Mouse (Mus musculus): ENCODE measurements around the gene Arhgap31. TPM values are rescaled to one million over a fixed set of nuclear protein-coding genes. Genes with fewer than 3 reads are reported as not detected.

The Arhgap31 gene
- polyA plus RNA-seq, 1 experiment from 2014 or later: 17.3 TPM

DNA sequence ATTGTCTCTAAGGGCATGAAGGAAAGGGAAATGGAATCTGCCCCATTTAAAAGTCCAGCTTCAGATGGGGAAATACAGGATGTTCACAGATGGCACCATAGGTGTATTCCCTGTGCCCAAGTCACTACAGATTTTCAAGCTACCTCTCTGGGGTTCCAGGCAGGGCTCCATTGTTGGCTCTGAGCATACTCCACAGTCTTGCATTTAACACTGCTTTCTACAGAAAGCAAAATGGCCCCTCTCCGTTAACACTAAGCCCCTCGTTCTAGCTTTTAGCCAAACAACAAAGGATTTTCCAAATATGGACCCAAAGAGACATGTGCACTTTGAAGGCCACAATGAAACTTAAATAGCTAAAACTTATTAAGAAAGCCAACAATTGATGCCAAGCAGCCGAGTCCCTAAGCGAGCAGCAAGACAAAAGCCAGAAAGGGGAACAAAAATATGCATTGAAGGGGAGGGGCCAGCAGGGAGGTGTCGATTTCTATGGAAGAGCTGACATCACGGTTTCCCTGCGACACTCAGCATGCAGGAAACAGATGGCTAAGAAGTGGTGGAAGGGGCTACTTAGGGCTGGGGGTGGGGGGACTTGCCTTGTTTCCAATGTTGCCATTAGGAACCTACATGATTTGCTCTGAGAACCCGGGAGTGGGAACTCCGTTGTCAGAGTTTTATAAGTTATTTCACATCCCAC is 11.4 kb downstream of the Arhgap31 start:
- Histone ChIP-seq H3K9me3 (ENCODE audit: control insufficient read depth, low read length) (no peaks in the 10 kb centered on the region), H3K27me3 (replicated peaks; ENCODE audit: control insufficient read depth, insufficient read depth, low read length) (no peaks in the 10 kb centered on the region), H3K4me3 (ENCODE audit: low read depth, low read length) (no peak overlapping the region), H3K36me3 (ENCODE audit: control insufficient read depth, insufficient read depth, low read length) (no peaks in the 10 kb centered on the region; the same call in 1 of the 2 replicates), H3K9ac (ENCODE audit: low read depth, low read length) (no peak overlapping the region), H3K4me2 (ENCODE audit: low read depth, low read length) (peak overlapping the region; percentile 34), H3K27ac (replicated peaks; ENCODE audit: low read depth, low read length) (peak overlapping the region; percentile 84), H3K4me1 (ENCODE audit: control insufficient read depth, insufficient read depth, low read length) (peaks cover 35% of the 10 kb centered on the region)
- DNase-seq (ENCODE audit: low spot score) (peak; percentile 81), ATAC-seq (ENCODE audit: low read depth) (peak; percentile 63; the same call in 1 of the 2 replicates)
- WGBS: 31% methylated on average over 9 of the region's 9 CpGs

DNA sequence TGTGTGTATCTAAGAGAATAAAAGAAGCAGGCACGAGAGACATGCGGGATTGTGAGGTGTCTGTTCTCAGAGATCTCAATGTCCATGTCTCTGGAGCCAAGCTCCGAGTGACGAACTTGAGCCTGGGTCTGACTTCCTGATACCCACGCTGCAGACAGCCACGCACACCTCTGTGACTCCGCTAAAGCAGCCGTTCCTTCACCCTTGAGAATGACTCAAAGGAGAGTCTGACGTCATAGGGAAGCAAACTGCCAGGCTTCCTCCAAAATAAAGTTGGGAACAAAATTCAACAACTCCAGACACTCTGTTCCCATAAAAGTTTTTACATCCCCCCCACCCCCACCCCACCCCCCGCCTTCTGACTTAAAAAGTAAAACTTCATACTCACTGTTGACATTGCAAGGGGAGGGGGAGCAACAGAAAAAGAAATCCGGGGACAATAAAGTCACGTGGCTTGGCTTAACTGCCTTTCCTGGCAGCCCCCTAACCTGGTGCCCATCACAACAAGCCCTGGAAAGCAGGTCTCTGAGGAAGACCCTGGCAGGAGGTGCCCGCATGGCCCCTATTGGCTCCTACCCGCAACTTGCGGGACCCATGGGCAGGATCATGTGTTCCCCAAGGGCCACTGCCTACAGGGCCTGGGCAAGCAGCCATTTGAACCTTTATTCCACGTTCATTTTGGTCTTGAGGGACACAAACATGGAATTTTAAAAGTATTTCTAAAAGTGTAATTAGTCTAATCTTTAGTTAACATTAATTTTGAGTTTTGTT is 12.5 kb downstream of the Arhgap31 start:
- no peak; the same call in 1 of the 2 replicates for ATAC-seq (ENCODE audit: low read depth)
- Histone ChIP-seq H3K27ac (replicated peaks; ENCODE audit: low read depth, low read length) (no peak overlapping the region), H3K27me3 (replicated peaks; ENCODE audit: control insufficient read depth, insufficient read depth, low read length) (no peaks in the 10 kb centered on the region), H3K9ac (ENCODE audit: low read depth, low read length) (no peak overlapping the region), H3K36me3 (ENCODE audit: control insufficient read depth, insufficient read depth, low read length) (no peaks in the 10 kb centered on the region; the same call in 1 of the 2 replicates), H3K4me1 (ENCODE audit: control insufficient read depth, insufficient read depth, low read length) (peaks cover 30% of the 10 kb centered on the region), H3K4me2 (ENCODE audit: low read depth, low read length) (no peak overlapping the region), H3K9me3 (ENCODE audit: control insufficient read depth, low read length) (no peaks in the 10 kb centered on the region), H3K4me3 (ENCODE audit: low read depth, low read length) (no peak overlapping the region)
- 72% methylated on average over 16 of the region's 16 CpGs for WGBS
- no peak for DNase-seq (ENCODE audit: low spot score)

DNA sequence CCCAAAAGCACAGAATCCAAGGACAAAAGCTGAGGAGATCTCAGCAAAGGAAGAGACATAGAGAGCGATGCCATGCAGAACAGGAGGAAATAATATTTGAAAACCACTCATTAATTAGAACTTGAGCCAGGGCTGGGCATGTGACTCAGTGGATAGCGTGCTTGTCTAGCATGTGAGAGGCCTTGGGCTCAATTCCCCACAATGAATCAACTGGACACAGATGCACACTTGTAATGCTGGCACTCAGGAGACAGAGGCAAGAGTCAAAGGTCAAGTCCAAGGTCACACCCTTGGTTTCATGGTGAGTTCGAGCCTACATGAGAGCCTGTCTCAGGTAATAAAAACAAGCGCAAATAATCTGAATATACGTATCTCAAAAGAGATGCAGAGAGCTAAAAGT is 15.5 kb downstream of the Arhgap31 start:
- Histone ChIP-seq H3K27me3 (replicated peaks; ENCODE audit: control insufficient read depth, insufficient read depth, low read length) (no peaks in the 10 kb centered on the region), H3K4me2 (ENCODE audit: low read depth, low read length) (no peak overlapping the region), H3K4me3 (ENCODE audit: low read depth, low read length) (no peak overlapping the region), H3K36me3 (ENCODE audit: control insufficient read depth, insufficient read depth, low read length) (no peaks in the 10 kb centered on the region; the same call in 1 of the 2 replicates), H3K9ac (ENCODE audit: low read depth, low read length) (no peak overlapping the region), H3K9me3 (ENCODE audit: control insufficient read depth, low read length) (no peaks in the 10 kb centered on the region), H3K4me1 (ENCODE audit: control insufficient read depth, insufficient read depth, low read length) (peaks cover 19% of the 10 kb centered on the region), H3K27ac (replicated peaks; ENCODE audit: low read depth, low read length) (no peak overlapping the region)
- DNase-seq (ENCODE audit: low spot score) (no peak), ATAC-seq (ENCODE audit: low read depth) (no peak)
- 86% methylated on average over 5 of the region's 5 CpGs for WGBS

DNA sequence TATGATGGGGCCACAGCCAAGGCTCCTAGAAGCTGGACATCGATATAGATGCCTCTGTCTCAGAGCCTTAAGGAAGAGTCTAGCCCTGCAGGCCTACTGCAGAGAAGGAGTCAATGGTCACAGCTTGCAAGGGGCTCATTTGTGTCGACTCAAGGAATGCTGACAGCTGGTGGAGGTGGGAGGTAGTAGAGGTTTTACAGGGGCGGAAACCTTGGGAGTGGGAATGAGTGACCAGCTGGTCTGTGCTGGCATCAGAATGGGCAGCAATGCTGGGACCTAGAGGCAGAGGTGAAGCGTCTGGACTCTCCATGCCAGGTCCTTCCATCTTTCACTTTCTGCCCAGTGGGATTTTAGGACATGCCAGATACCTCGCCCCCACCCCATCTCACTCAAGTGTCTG is 17.5 kb downstream of the Arhgap31 start:
- Histone ChIP-seq H3K4me2 (ENCODE audit: low read depth, low read length) (no peak overlapping the region), H3K4me1 (ENCODE audit: control insufficient read depth, insufficient read depth, low read length) (peaks cover 3% of the 10 kb centered on the region; the same call in 1 of the 2 replicates), H3K4me3 (ENCODE audit: low read depth, low read length) (no peak overlapping the region), H3K27ac (replicated peaks; ENCODE audit: low read depth, low read length) (no peak overlapping the region), H3K9ac (ENCODE audit: low read depth, low read length) (no peak overlapping the region), H3K36me3 (ENCODE audit: control insufficient read depth, insufficient read depth, low read length) (no peaks in the 10 kb centered on the region; the same call in 1 of the 2 replicates), H3K9me3 (ENCODE audit: control insufficient read depth, low read length) (no peaks in the 10 kb centered on the region), H3K27me3 (replicated peaks; ENCODE audit: control insufficient read depth, insufficient read depth, low read length) (no peaks in the 10 kb centered on the region)
- DNase-seq (ENCODE audit: low spot score): no peak
- no peak for ATAC-seq (ENCODE audit: low read depth)
- WGBS: 87% methylated on average over 5 of the region's 5 CpGs

DNA sequence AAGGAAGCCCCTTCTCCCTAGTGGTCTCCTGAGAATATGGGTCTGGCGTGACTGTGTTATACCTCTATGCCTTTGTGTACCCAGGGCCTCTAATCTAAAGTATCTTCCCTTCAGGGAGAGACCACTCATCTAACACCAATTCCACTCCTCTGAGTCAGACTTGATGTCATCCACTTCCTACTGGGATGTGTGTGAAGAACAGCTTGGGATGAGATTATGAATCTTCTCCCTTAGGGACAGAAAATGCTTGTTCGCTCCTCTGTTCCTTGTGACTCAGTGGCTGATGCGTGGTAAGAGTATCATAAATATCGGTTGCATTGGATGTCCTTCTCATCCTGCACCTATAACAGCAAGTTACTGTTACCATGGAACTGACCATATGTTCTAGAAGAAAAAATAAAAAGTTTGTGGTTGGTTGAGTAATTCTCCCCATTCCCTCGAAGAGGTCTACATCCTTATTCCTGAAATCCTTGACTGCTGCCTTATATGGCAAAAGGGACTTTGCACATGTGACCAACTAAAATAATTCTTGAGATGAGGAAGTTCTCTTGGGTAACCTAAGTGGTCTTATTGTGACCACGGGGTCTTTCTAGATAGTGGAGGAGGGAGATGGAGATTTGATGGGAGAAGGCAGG is 18.1 kb downstream of the Arhgap31 start:
- Histone ChIP-seq H3K4me2 (ENCODE audit: low read depth, low read length) (no peak overlapping the region), H3K4me1 (ENCODE audit: control insufficient read depth, insufficient read depth, low read length) (peaks cover 5% of the 10 kb centered on the region; the same call in 1 of the 2 replicates), H3K4me3 (ENCODE audit: low read depth, low read length) (no peak overlapping the region), H3K27ac (replicated peaks; ENCODE audit: low read depth, low read length) (no peak overlapping the region), H3K36me3 (ENCODE audit: control insufficient read depth, insufficient read depth, low read length) (no peaks in the 10 kb centered on the region; the same call in 1 of the 2 replicates), H3K9me3 (ENCODE audit: control insufficient read depth, low read length) (no peaks in the 10 kb centered on the region), H3K9ac (ENCODE audit: low read depth, low read length) (no peak overlapping the region), H3K27me3 (replicated peaks; ENCODE audit: control insufficient read depth, insufficient read depth, low read length) (no peaks in the 10 kb centered on the region)
- WGBS: 90% methylated on average over 6 of the region's 6 CpGs
- no peak for DNase-seq (ENCODE audit: low spot score)
- no peak for ATAC-seq (ENCODE audit: low read depth)

DNA sequence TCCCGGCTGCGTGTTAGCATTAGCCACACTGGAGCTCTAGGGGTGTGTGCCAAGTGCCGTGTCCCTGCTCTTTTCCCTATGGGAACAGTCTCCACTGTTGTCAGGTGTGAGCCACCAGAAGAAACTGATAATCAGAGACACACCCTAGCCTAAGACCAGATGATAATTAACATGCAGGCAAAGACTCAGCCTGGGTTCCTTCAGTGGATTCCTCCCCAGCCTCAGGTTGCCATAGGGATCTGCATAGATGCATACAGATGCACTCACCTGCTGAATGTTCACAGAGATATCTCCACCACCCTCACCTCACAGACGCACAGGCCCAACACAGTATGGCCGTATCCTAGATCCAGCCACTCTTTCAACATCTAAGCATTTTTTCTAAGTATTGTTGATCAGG is 22.6 kb downstream of the Arhgap31 start:
- no peaks in the 10 kb centered on the region; the same call in 1 of the 2 replicates for H3K9me3 ChIP-seq (ENCODE audit: control insufficient read depth, low read length)
- ATAC-seq (ENCODE audit: low read depth) (no peak), DNase-seq (ENCODE audit: low spot score) (no peak)
- H3K4me1 ChIP-seq (ENCODE audit: control insufficient read depth, insufficient read depth, low read length): peaks cover 32% of the 10 kb centered on the region
- 87% methylated on average over 5 of the region's 5 CpGs for whole genome bisulfite sequencing
- H3K4me3 ChIP-seq (ENCODE audit: low read depth, low read length): no peak overlapping the region
- no peaks in the 10 kb centered on the region for H3K27me3 ChIP-seq (replicated peaks; ENCODE audit: control insufficient read depth, insufficient read depth, low read length)
- no peak overlapping the region; the same call in 1 of the 2 replicates for H3K27ac ChIP-seq (replicated peaks; ENCODE audit: low read depth, low read length)
- 0 out of 2 replicates have a peak overlapping the region, but pooled peaks have one; percentile 0 for H3K4me2 ChIP-seq (ENCODE audit: low read depth, low read length)
- 0 out of 2 replicates have a peak, but pooled peaks cover 2% of the 10 kb centered on the region for H3K36me3 ChIP-seq (ENCODE audit: control insufficient read depth, insufficient read depth, low read length)
- H3K9ac ChIP-seq (ENCODE audit: low read depth, low read length): no peak overlapping the region

DNA sequence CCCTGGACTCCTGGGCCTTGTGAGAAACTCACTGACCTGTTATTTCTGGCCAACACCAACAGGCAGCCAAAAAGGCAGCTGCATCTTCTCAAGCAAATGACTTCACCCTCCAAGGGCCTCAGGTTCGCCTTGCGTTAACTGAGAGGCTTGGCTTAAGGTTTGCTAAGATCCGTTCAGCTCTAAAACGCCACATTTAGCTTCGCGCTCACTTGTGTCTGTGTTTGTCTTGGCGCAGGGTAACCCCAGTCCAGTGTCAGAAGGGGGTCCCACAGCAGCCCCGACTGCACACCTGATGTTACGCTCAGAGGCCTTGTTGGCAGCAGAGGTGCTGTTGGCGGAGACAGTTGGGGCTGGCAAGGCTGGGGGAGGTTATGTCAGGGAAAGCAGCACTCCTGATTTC is 23.3 kb downstream of the Arhgap31 start:
- H3K4me2 ChIP-seq (ENCODE audit: low read depth, low read length): 0 out of 2 replicates have a peak overlapping the region, but pooled peaks have one; percentile 0
- peaks cover 32% of the 10 kb centered on the region for H3K4me1 ChIP-seq (ENCODE audit: control insufficient read depth, insufficient read depth, low read length)
- no peaks in the 10 kb centered on the region for H3K27me3 ChIP-seq (replicated peaks; ENCODE audit: control insufficient read depth, insufficient read depth, low read length)
- H3K4me3 ChIP-seq (ENCODE audit: low read depth, low read length): no peak overlapping the region
- DNase-seq (ENCODE audit: low spot score): peak; percentile 73
- H3K9ac ChIP-seq (ENCODE audit: low read depth, low read length): no peak overlapping the region
- no peak overlapping the region; the same call in 1 of the 2 replicates for H3K27ac ChIP-seq (replicated peaks; ENCODE audit: low read depth, low read length)
- no peaks in the 10 kb centered on the region; the same call in 1 of the 2 replicates for H3K9me3 ChIP-seq (ENCODE audit: control insufficient read depth, low read length)
- H3K36me3 ChIP-seq (ENCODE audit: control insufficient read depth, insufficient read depth, low read length): 0 out of 2 replicates have a peak, but pooled peaks cover 2% of the 10 kb centered on the region
- WGBS: 68% methylated on average over 10 of the region's 10 CpGs
- ATAC-seq (ENCODE audit: low read depth): peak; percentile 11; the same call in 1 of the 2 replicates

DNA sequence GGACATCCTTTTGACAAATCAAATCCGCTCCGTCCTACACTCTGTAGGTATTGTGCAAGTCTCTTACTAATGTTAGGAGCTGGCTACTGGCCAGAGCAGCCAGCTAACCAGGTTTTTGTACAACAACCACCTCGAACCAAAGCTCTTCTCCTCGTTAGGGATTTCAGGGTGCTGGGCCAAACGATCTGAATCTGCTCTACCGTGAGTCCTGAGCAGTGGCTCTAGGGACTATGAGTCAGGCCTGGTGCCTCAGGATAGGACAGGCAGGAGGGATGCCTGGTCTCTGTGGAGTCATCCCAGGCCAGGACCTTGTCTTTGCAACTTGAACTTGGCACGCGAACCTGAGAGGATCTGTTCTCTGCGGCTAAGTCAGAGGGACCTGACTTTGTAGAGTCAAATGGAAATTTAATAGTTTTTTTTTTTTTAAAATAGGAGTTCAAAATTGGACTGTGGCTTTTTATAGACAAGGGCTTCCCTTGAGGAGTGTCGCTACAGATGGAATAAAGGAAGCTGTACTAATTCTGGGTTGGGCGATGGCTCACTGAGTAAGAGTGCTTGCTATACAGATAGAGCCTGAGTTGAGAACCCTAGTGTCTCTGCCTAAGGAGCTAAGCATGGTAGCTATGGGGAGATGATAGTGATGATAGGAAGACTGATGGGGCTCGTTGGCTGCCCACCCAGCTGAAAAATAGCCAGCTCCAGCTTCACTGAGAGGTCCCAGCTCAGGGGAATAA is 24.4 kb downstream of the Arhgap31 start:
- 70% methylated on average over 12 of the region's 12 CpGs for WGBS
- H3K4me1 ChIP-seq (ENCODE audit: control insufficient read depth, insufficient read depth, low read length): peaks cover 32% of the 10 kb centered on the region
- DNase-seq (ENCODE audit: low spot score): no peak
- H3K36me3 ChIP-seq (ENCODE audit: control insufficient read depth, insufficient read depth, low read length): 0 out of 2 replicates have a peak, but pooled peaks cover 2% of the 10 kb centered on the region
- no peak overlapping the region for H3K4me3 ChIP-seq (ENCODE audit: low read depth, low read length)
- no peak overlapping the region for H3K4me2 ChIP-seq (ENCODE audit: low read depth, low read length)
- ATAC-seq (ENCODE audit: low read depth): no peak
- no peak overlapping the region for H3K9ac ChIP-seq (ENCODE audit: low read depth, low read length)
- no peaks in the 10 kb centered on the region for H3K27me3 ChIP-seq (replicated peaks; ENCODE audit: control insufficient read depth, insufficient read depth, low read length)
- H3K9me3 ChIP-seq (ENCODE audit: control insufficient read depth, low read length): no peaks in the 10 kb centered on the region; the same call in 1 of the 2 replicates
- peak overlapping the region; percentile 79; the same call in 1 of the 2 replicates for H3K27ac ChIP-seq (replicated peaks; ENCODE audit: low read depth, low read length)
